Mouse (Mus musculus) heart, adult 2 months (tissue): ENCODE data around the gene Spsb2. TPM values are rescaled to one million over a fixed set of nuclear protein-coding genes. Genes with fewer than 3 reads are reported as not detected.

Experiments used
- DNase-seq, 2 experiments: peaks; one replicate each; pipeline ENCODE4 v3.0.0; 2021
- H3K27ac ChIP-seq: fragments of 200-600 bp; 2 replicates; pipeline ENCODE4 v1.8.1; 2022
- H3K27me3 ChIP-seq: fragments of 200-500 bp; 2 replicates; pipeline ENCODE4 v1.6.1; 2012; ENCODE audit warnings: mild to moderate bottlenecking, low read length, inconsistent platforms, mixed read lengths; ENCODE audit not compliant: control insufficient read depth, insufficient read depth
- H3K36me3 ChIP-seq: fragments of 200-500 bp; 2 replicates; pipeline ENCODE4 v1.6.1; 2012; ENCODE audit warnings: low read length, inconsistent platforms; ENCODE audit not compliant: control insufficient read depth, insufficient read depth
- H3K4me1 ChIP-seq: fragments of 200-500 bp; 2 replicates; pipeline ENCODE4 v1.6.1; 2011; ENCODE audit warnings: low read length; ENCODE audit not compliant: control insufficient read depth, insufficient read depth
- H3K4me3 ChIP-seq: fragments of 200-600 bp; 2 replicates; pipeline ENCODE4 v1.8.1; 2022
- H3K79me2 ChIP-seq: fragments of 200-500 bp; replicated peaks from 2 replicates; pipeline ENCODE4 v1.6.1; 2012; ENCODE audit warnings: mild to moderate bottlenecking, inconsistent platforms, low read length, moderate library complexity, mixed read lengths; ENCODE audit not compliant: control insufficient read depth, insufficient read depth
- H3K9ac ChIP-seq: fragments of 200-500 bp; 2 replicates; pipeline ENCODE4 v1.6.1; 2012; ENCODE audit warnings: low read depth, mild to moderate bottlenecking, control low read depth, inconsistent platforms, low read length, mixed read lengths
- CTCF ChIP-seq: fragments of 200-600 bp; IDR thresholded peaks from 2 replicates; pipeline ENCODE4 v1.8.1; 2022; ENCODE audit warnings: antibody characterized with exemption, mild to moderate bottlenecking, moderate library complexity
- EP300 ChIP-seq: fragments of 200-500 bp; IDR thresholded peaks from 2 replicates; pipeline ENCODE4 v1.6.1; 2011; ENCODE audit warnings: low read depth, low read length, control low read depth; ENCODE audit not compliant: insufficient read depth
- POLR2A ChIP-seq: fragments of 200-500 bp; IDR thresholded peaks from 2 replicates; pipeline ENCODE4 v1.6.1; 2011; ENCODE audit warnings: mild to moderate bottlenecking, low read depth, low read length, control low read depth; ENCODE audit not compliant: insufficient read depth
- WGBS: fragments of 180-500 bp; shearing (Covaris S2); methylation state at CpG from one replicate; pipeline ENCODE4 v1.1.7; 2018; 5-methylcytosine and 5-hydroxymethylcytosine counted together
- intact Hi-C: fragments of 180-260 bp; cut with DNase I; formaldehyde crosslinking; loops from one replicate; pipeline ENCODE4 v1.15.1; 2025
- polyA plus RNA-seq: library from polyadenylated mRNA; depleted of rRNA; stranded (reverse); fragments of >200 nt; gene quantifications from 2 replicates; pipeline ENCODE4 v1.2.3, GENCODE M21; 2012; rRNA removed
- total RNA-seq, 2 experiments: library from RNA; stranded (reverse); gene quantifications; 2 replicates each; pipeline ENCODE4 v1.2.3; 2021

Gene Spsb2
- total and polyA plus RNA-seq, 3 experiments: 3.2 to 4.4 (median 3.2) TPM

GRCm38 (mm10) chr6:124859725-124860124 lies 51.3 kb downstream of the Spsb2 start:
- intact Hi-C loops: loop anchor here (1.0 to 5.0 kb wide), 3 partner anchors 71 to 223 kb away; no protein-coding TSS in a partner anchor
- 9% methylated on average over 12 of the region's 12 CpGs for WGBS
- no peaks in the 10 kb centered on the region for H3K36me3 ChIP-seq
- H3K27me3 ChIP-seq: no peaks in the 10 kb centered on the region
- DNase-seq: peak; percentile 83 to 91
- no peak overlapping the region for H3K9ac ChIP-seq
- no peak; the same call in 1 of the 2 replicates for TF ChIP-seq CTCF
- no peak for TF ChIP-seq POLR2A
- TF ChIP-seq EP300: no peak
- no peak overlapping the region for H3K4me3 ChIP-seq
- H3K4me1 ChIP-seq: peaks cover 3% of the 10 kb centered on the region
- H3K27ac ChIP-seq: no peak overlapping the region
- H3K79me2 ChIP-seq: no peaks in the 10 kb centered on the region

Other genes starting within 250 kb of the Spsb2 start
- gene C1rb, start 238.4 kb upstream of the Spsb2 start, total RNA-seq: 1 to 10 TPM; 1.2 to 1.8 TPM
- gene C1rb, start 238.4 kb upstream of the Spsb2 start, polyA plus RNA-seq: not detected in 2 replicates
- under 1 TPM; 0.26 to 0.48 TPM for gene C1s2, start 172.6 kb upstream of the Spsb2 start, total RNA-seq
- gene C1s2, start 172.6 kb upstream of the Spsb2 start, polyA plus RNA-seq: not detected in 2 replicates
- gene Lpcat3, start 145.6 kb upstream of the Spsb2 start, total RNA-seq: 10 to 100 TPM; 34.9 to 40.5 TPM
- 73.4 and 116 TPM in 2 replicates for gene Lpcat3, start 145.6 kb upstream of the Spsb2 start, polyA plus RNA-seq
- 10 to 100 TPM; 71.4 to 78.8 TPM for gene Emg1, start 96.5 kb upstream of the Spsb2 start, total RNA-seq
- gene Emg1, start 96.5 kb upstream of the Spsb2 start, polyA plus RNA-seq: 51.8 and 79.0 TPM in 2 replicates
- 100 to 1,000 TPM; 260 to 292 TPM for gene Phb2, start 96.3 kb upstream of the Spsb2 start, total RNA-seq
- gene Phb2, start 96.3 kb upstream of the Spsb2 start, polyA plus RNA-seq: 184 and 200 TPM in 2 replicates
- 1 to 10 TPM; 3.1 to 4.4 TPM for gene Ptpn6, start 69.9 kb upstream of the Spsb2 start, total RNA-seq
- gene Ptpn6, start 69.9 kb upstream of the Spsb2 start, polyA plus RNA-seq: 4.5 and 8.2 TPM in 2 replicates
- 100 to 1,000 TPM; 280 to 314 TPM for gene Grcc10, start 67.3 kb upstream of the Spsb2 start, total RNA-seq
- gene Grcc10, start 67.3 kb upstream of the Spsb2 start, polyA plus RNA-seq: 296 and 328 TPM in 2 replicates
- 1 to 10 TPM in 1 of 2 experiments, not detected in 1; 1.9 TPM for gene Gm45234, start 52.6 kb upstream of the Spsb2 start, total RNA-seq
- gene Gm45234, start 52.6 kb upstream of the Spsb2 start, polyA plus RNA-seq: not detected in 2 replicates
- gene Atn1, start 52.1 kb upstream of the Spsb2 start, total RNA-seq: 10 to 100 TPM; 44.3 to 47.8 TPM
- 24.5 and 32.8 TPM in 2 replicates for gene Atn1, start 52.1 kb upstream of the Spsb2 start, polyA plus RNA-seq
- 1 to 10 TPM; 2.4 to 2.7 TPM for gene Eno2, start 39.0 kb upstream of the Spsb2 start, total RNA-seq
- gene Eno2, start 39.0 kb upstream of the Spsb2 start, polyA plus RNA-seq: 2.4 and 2.7 TPM in 2 replicates
- not detected for gene Lrrc23, start 28.9 kb upstream of the Spsb2 start, total RNA-seq
- gene Lrrc23, start 28.9 kb upstream of the Spsb2 start, polyA plus RNA-seq: 0.53 and 3.2 TPM in 2 replicates
- gene Tpi1, start 5.6 kb downstream of the Spsb2 start, total RNA-seq: 100 to 1,000 TPM; 788 to 884 TPM
- 870 and 1,222 TPM in 2 replicates for gene Tpi1, start 5.6 kb downstream of the Spsb2 start, polyA plus RNA-seq
- 10 to 100 TPM; 68.4 to 72.3 TPM for gene Usp5, start 20.8 kb downstream of the Spsb2 start, total RNA-seq
- 51.0 and 74.9 TPM in 2 replicates for gene Usp5, start 20.8 kb downstream of the Spsb2 start, polyA plus RNA-seq
- gene Cdca3, start 20.9 kb downstream of the Spsb2 start, total RNA-seq: under 1 TPM; 0.32 to 0.70 TPM
- 0.72 and 1.9 TPM in 2 replicates for gene Cdca3, start 20.9 kb downstream of the Spsb2 start, polyA plus RNA-seq
- 10 to 100 TPM in 1 of 2 experiments, 1 to 10 TPM in 1; 6.1 to 10.9 TPM for gene Gnb3, start 31.6 kb downstream of the Spsb2 start, total RNA-seq
- gene Gnb3, start 31.6 kb downstream of the Spsb2 start, polyA plus RNA-seq: 6.9 and 14.0 TPM in 2 replicates
- 10 to 100 TPM in 1 of 2 experiments, 1 to 10 TPM in 1; 6.9 to 10.6 TPM for gene P3h3, start 49.1 kb downstream of the Spsb2 start, total RNA-seq
- gene P3h3, start 49.1 kb downstream of the Spsb2 start, polyA plus RNA-seq: 15.5 and 16.2 TPM in 2 replicates
- gene Gpr162, start 55.3 kb downstream of the Spsb2 start, total RNA-seq: under 1 TPM; 0.41 to 0.44 TPM
- 1.0 and 1.4 TPM in 2 replicates for gene Gpr162, start 55.3 kb downstream of the Spsb2 start, polyA plus RNA-seq
- under 1 TPM; 0.34 to 0.57 TPM for gene Cd4, start 79.6 kb downstream of the Spsb2 start, total RNA-seq
- gene Cd4, start 79.6 kb downstream of the Spsb2 start, polyA plus RNA-seq: 0.53 and 0.66 TPM in 2 replicates
- under 1 TPM; 0.32 to 0.34 TPM for gene Lag3, start 103.0 kb downstream of the Spsb2 start, total RNA-seq
- gene Lag3, start 103.0 kb downstream of the Spsb2 start, polyA plus RNA-seq: 0.29 and 0.47 TPM in 2 replicates
- 100 to 1,000 TPM; 154 to 163 TPM for gene Ptms, start 111.4 kb downstream of the Spsb2 start, total RNA-seq
- 547 and 614 TPM in 2 replicates for gene Ptms, start 111.4 kb downstream of the Spsb2 start, polyA plus RNA-seq
- 100 to 1,000 TPM; 179 to 194 TPM for gene Mlf2, start 122.7 kb downstream of the Spsb2 start, total RNA-seq
- 259 and 275 TPM in 2 replicates for gene Mlf2, start 122.7 kb downstream of the Spsb2 start, polyA plus RNA-seq
- gene Cops7a, start 156.9 kb downstream of the Spsb2 start, total RNA-seq: 10 to 100 TPM; 83.2 to 99.8 TPM
- 208 and 238 TPM in 2 replicates for gene Cops7a, start 156.9 kb downstream of the Spsb2 start, polyA plus RNA-seq
- gene Pianp, start 188.0 kb downstream of the Spsb2 start, total RNA-seq: under 1 TPM; 0.43 to 0.50 TPM
- 1.7 and 2.0 TPM in 2 replicates for gene Pianp, start 188.0 kb downstream of the Spsb2 start, polyA plus RNA-seq
- 10 to 100 TPM; 22.4 to 22.8 TPM for gene Zfp384, start 200.5 kb downstream of the Spsb2 start, total RNA-seq
- 28.2 and 33.5 TPM in 2 replicates for gene Zfp384, start 200.5 kb downstream of the Spsb2 start, polyA plus RNA-seq
- 10 to 100 TPM; 26.1 to 27.1 TPM for gene Ing4, start 231.1 kb downstream of the Spsb2 start, total RNA-seq
- gene Ing4, start 231.1 kb downstream of the Spsb2 start, polyA plus RNA-seq: 26.3 and 36.2 TPM in 2 replicates
- 1 to 10 TPM; 1.9 to 2.3 TPM for gene Acrbp, start 241.0 kb downstream of the Spsb2 start, total RNA-seq
- 13.6 and 16.3 TPM in 2 replicates for gene Acrbp, start 241.0 kb downstream of the Spsb2 start, polyA plus RNA-seq